Mouse (Mus musculus) mature B cell (primary cell): ENCODE measurements around the gene 4930507D05Rik.
"Not testable (repeated sequence)": the region's sequence is repeated elsewhere in the genome, so short reads cannot be mapped to it uniquely, and the experiment has no call there.

Source experiments
- in situ Hi-C: fragments of 300-500 bp; cut with MboI; formaldehyde crosslinking; loops from 2 replicates; pipeline ENCODE4 v1.14.3; 2019

The 4930507D05Rik gene

GRCm38 (mm10) chr10:62449364-62450279 is at the start of gene 4930507D05Rik, which contains the start of gene Supv3l1:
Gene 4930507D05Rik, plus strand, starts transcription at chr10:62449489.
Gene Supv3l1, minus strand, starts transcription at chr10:62449738.
- in situ Hi-C loops: no loop called here

- in situ Hi-C loops: no loop called here
These were observed 47.6 kb upstream of the 4930507D05Rik start for GRCm38 (mm10) chr10:62401641-62402111.

- in situ Hi-C loops: no loop called here
These were observed 44.4 kb upstream of the 4930507D05Rik start for GRCm38 (mm10) chr10:62404901-62405300.

- in situ Hi-C loops: no loop called here
These were observed 38.3 kb upstream of the 4930507D05Rik start for GRCm38 (mm10) chr10:62410943-62411342.

- in situ Hi-C loops: no loop called here
These were observed 37.6 kb upstream of the 4930507D05Rik start for GRCm38 (mm10) chr10:62411431-62412410.

GRCm38 (mm10) chr10:62412906-62413605 is 36.2 kb upstream of the 4930507D05Rik start:
- in situ Hi-C loops: no loop called here

- in situ Hi-C loops: no loop called here
These were observed 35.7 kb upstream of the 4930507D05Rik start for GRCm38 (mm10) chr10:62413606-62413982.

GRCm38 (mm10) chr10:62418831-62419356 is 30.4 kb upstream of the 4930507D05Rik start:
- in situ Hi-C loops: no loop called here

GRCm38 (mm10) chr10:62419422-62419821 is 29.9 kb upstream of the 4930507D05Rik start:
- in situ Hi-C loops: no loop called here

- in situ Hi-C loops: no loop called here
These were observed 28.9 kb upstream of the 4930507D05Rik start for GRCm38 (mm10) chr10:62420399-62420798.

GRCm38 (mm10) chr10:62421127-62421526 is 28.2 kb upstream of the 4930507D05Rik start:
- in situ Hi-C loops: no loop called here

- in situ Hi-C loops: no loop called here
These were observed 27.0 kb upstream of the 4930507D05Rik start, which contains the start of gene Hkdc1 for GRCm38 (mm10) chr10:62422255-62422654. Gene Hkdc1, minus strand, starts transcription at chr10:62422491.

- in situ Hi-C loops: no loop called here
These were observed 24.0 kb upstream of the 4930507D05Rik start for GRCm38 (mm10) chr10:62425081-62425871.

GRCm38 (mm10) chr10:62430427-62430826 is 18.9 kb upstream of the 4930507D05Rik start:
- in situ Hi-C loops: no loop called here

- in situ Hi-C loops: no loop called here
These were observed 971 bp downstream of the 4930507D05Rik start for GRCm38 (mm10) chr10:62450280-62450640.

- in situ Hi-C loops: not testable (repeated sequence)
These were observed 2.7 kb downstream of the 4930507D05Rik start for GRCm38 (mm10) chr10:62452001-62452400.

- in situ Hi-C loops: no loop called here
These were observed 12.0 kb downstream of the 4930507D05Rik start for GRCm38 (mm10) chr10:62461321-62461720.

GRCm38 (mm10) chr10:62469736-62470135 is 20.4 kb downstream of the 4930507D05Rik start:
- in situ Hi-C loops: no loop called here

GRCm38 (mm10) chr10:62471105-62471504 is 21.8 kb downstream of the 4930507D05Rik start:
- in situ Hi-C loops: no loop called here

GRCm38 (mm10) chr10:62474944-62475343 is 25.7 kb downstream of the 4930507D05Rik start:
- in situ Hi-C loops: no loop called here
